Mouse (Mus musculus): ENCODE measurements around the gene Gbgt1. TPM values are rescaled to one million over a fixed set of nuclear protein-coding genes. Genes with fewer than 3 reads are reported as not detected.
"Not testable (repeated sequence)": the region's sequence is repeated elsewhere in the genome, so short reads cannot be mapped to it uniquely, and the experiment has no call there.

Gene Gbgt1
- polyA plus RNA-seq, 1 experiment from 2014 or later, result not detected

GRCm38 (mm10) chr2:28505795-28506194 lies 9.1 kb downstream of the Gbgt1 start, which contains the start of gene Gm10134:
Gene Gm10134 (plus strand): TSS chr2:28506095.
- ATAC-seq (replicated peaks; ENCODE audit: insufficient number of reproducible peaks, low FRiP score, low TSS enrichment, low read depth) (no peak), DNase-seq (ENCODE audit: low spot score) (no peak)
- no peaks in the 10 kb centered on the region for H3K36me3 ChIP-seq (replicated peaks; ENCODE audit: control insufficient read depth, insufficient read depth, low read depth, low read length)
- no peak within 1 kb of the TSS for H3K4me3 ChIP-seq (ENCODE audit: low read depth, low read length)
- H3K27ac ChIP-seq (replicated peaks; ENCODE audit: low read depth, low read length), result no peak within 1 kb of the TSS
- no peaks in the 10 kb centered on the region for H3K27me3 ChIP-seq (ENCODE audit: control insufficient read depth, insufficient read depth, low read length)
- WGBS, result 78% methylated on average over 3 of the region's 3 CpGs
- no peaks in the 10 kb centered on the region for H3K9me3 ChIP-seq (replicated peaks; ENCODE audit: control insufficient read depth, low read length)
- no peak within 1 kb of the TSS for H3K9ac ChIP-seq (replicated peaks; ENCODE audit: low read length)
- H3K4me1 ChIP-seq (ENCODE audit: control insufficient read depth, insufficient read depth, low read length), result no peaks in the 10 kb centered on the region
- no peak within 1 kb of the TSS for H3K4me2 ChIP-seq (ENCODE audit: low read depth, low read length)

DNA sequence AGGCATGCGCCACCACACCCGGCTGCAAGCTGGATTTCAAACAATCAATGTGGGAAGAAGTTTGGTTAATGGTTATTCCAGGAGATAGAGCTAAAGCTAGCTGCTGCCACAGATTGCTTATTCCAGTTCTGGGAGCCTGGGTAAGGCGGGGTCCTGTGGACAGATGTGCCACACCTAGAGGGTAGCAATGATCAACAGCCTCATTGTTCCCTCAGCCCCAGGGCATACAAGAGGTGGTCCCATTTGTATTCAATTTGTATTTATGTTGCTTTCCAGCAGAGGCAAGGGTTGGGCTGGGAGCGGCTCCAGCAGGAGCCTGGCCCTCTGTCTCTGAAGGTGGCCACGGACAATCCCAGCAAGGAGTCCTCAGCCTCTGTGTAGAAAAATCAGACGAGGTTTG lies 9.6 kb downstream of the Gbgt1 start:
- ATAC-seq (replicated peaks; ENCODE audit: insufficient number of reproducible peaks, low FRiP score, low TSS enrichment, low read depth), result no peak
- no peak overlapping the region for H3K4me3 ChIP-seq (ENCODE audit: low read depth, low read length)

GRCm38 (mm10) chr2:28511600-28511999 lies 14.9 kb downstream of the Gbgt1 start:
- ATAC-seq (replicated peaks; ENCODE audit: insufficient number of reproducible peaks, low FRiP score, low TSS enrichment, low read depth); DNase-seq (ENCODE audit: low spot score); H3K4me1 ChIP-seq (ENCODE audit: control insufficient read depth, insufficient read depth, low read length); H3K27me3 ChIP-seq (ENCODE audit: control insufficient read depth, insufficient read depth, low read length); H3K4me3 ChIP-seq (ENCODE audit: low read depth, low read length); H3K9me3 ChIP-seq (replicated peaks; ENCODE audit: control insufficient read depth, low read length); H3K4me2 ChIP-seq (ENCODE audit: low read depth, low read length); H3K9ac ChIP-seq (replicated peaks; ENCODE audit: low read length); H3K27ac ChIP-seq (replicated peaks; ENCODE audit: low read depth, low read length); H3K36me3 ChIP-seq (replicated peaks; ENCODE audit: control insufficient read depth, insufficient read depth, low read depth, low read length): not testable (repeated sequence)
- 52% methylated on average over 5 of the region's 5 CpGs for WGBS

More for the DNA sequence above, 9.6 kb downstream of the Gbgt1 start:
- Histone ChIP-seq H3K36me3 (replicated peaks; ENCODE audit: control insufficient read depth, insufficient read depth, low read depth, low read length) (no peaks in the 10 kb centered on the region), H3K27me3 (ENCODE audit: control insufficient read depth, insufficient read depth, low read length) (no peaks in the 10 kb centered on the region), H3K9ac (replicated peaks; ENCODE audit: low read length) (no peak overlapping the region), H3K27ac (replicated peaks; ENCODE audit: low read depth, low read length) (no peak overlapping the region), H3K4me2 (ENCODE audit: low read depth, low read length) (no peak overlapping the region), H3K9me3 (replicated peaks; ENCODE audit: control insufficient read depth, low read length) (no peaks in the 10 kb centered on the region), H3K4me1 (ENCODE audit: control insufficient read depth, insufficient read depth, low read length) (no peaks in the 10 kb centered on the region)
- DNase-seq (ENCODE audit: low spot score), result no peak
- 76% methylated on average over 6 of the region's 6 CpGs for WGBS

- WGBS, result 0% methylated on average over 38 of the region's 71 CpGs
- Histone ChIP-seq H3K9me3 (replicated peaks; ENCODE audit: control insufficient read depth, low read length) (no peaks in the 10 kb centered on the region), H3K27ac (replicated peaks; ENCODE audit: low read depth, low read length) (peak within 1 kb of the TSS; percentile 47), H3K4me1 (ENCODE audit: control insufficient read depth, insufficient read depth, low read length) (0 out of 2 replicates have a peak, but pooled peaks cover 2% of the 10 kb centered on the region), H3K36me3 (replicated peaks; ENCODE audit: control insufficient read depth, insufficient read depth, low read depth, low read length) (no peaks in the 10 kb centered on the region), H3K9ac (replicated peaks; ENCODE audit: low read length) (peak within 1 kb of the TSS; percentile 92), H3K4me2 (ENCODE audit: low read depth, low read length) (peak within 1 kb of the TSS; percentile 96), H3K4me3 (ENCODE audit: low read depth, low read length) (peak within 1 kb of the TSS; percentile 76), H3K27me3 (ENCODE audit: control insufficient read depth, insufficient read depth, low read length) (no peaks in the 10 kb centered on the region)
- peak; percentile 49 for ATAC-seq (replicated peaks; ENCODE audit: insufficient number of reproducible peaks, low FRiP score, low TSS enrichment, low read depth)
- DNase-seq (ENCODE audit: low spot score), result peak; percentile 79
Measured at GRCm38 (mm10) chr2:28512798-28513401, 16.2 kb downstream of the Gbgt1 start, which contains the start of gene Ralgds. Gene Ralgds (plus strand): TSS chr2:28513125.

DNA sequence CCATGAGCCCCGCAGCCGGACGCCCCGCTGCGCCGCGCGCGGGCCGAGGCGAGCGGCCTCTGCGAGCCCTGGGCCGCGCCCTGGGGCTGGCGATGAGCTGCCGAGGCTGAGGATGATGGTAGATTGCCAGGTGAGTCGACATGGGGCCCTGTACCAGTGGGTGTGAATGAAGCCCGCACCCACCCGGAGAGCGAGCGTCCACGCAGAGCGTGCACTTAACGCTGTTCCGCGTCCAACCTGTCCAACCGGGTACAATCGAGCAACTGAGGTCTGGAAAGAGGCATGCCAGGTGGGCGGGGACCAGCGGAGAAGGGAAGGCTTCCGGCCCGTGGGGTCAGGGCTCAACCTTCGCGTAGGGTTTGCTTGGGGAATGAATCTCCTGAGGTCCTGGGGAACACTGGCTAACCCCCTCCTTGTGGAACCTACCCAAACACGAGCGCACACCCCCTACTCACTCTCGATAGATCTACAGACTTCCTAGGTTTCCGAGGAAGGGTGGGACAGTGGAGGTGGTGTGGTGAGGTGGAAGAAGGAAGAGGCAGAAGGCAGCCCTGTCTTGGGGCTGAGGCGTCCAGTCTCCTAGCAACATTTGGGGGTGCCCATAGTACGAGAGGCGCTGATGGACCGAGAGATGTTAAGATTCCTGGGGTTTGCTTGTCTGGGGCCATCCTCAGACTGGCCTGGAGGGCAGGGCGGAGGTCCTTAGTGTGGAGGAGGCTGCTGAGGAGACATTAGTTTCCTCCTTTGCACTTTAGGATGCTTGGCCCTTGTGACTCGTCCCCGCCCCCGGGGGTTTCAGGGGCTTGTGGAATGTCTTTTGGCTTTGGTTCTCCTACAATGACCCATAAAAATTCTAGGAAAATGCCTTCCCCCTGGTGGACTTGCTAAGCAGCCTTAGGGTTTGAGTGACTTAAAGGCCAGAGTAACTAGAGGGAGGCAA lies 17.0 kb downstream of the Gbgt1 start:
- 0 out of 2 replicates have a peak, but pooled peaks cover 2% of the 10 kb centered on the region for H3K4me1 ChIP-seq (ENCODE audit: control insufficient read depth, insufficient read depth, low read length)
- no peaks in the 10 kb centered on the region for H3K9me3 ChIP-seq (replicated peaks; ENCODE audit: control insufficient read depth, low read length)
- peak overlapping the region; percentile 47 for H3K27ac ChIP-seq (replicated peaks; ENCODE audit: low read depth, low read length)
- peak overlapping the region; percentile 96 for H3K4me2 ChIP-seq (ENCODE audit: low read depth, low read length)
- peak overlapping the region; percentile 92 for H3K9ac ChIP-seq (replicated peaks; ENCODE audit: low read length)
- peak; percentile 48 for DNase-seq (ENCODE audit: low spot score)
- H3K4me3 ChIP-seq (ENCODE audit: low read depth, low read length), result peak overlapping the region; percentile 76
- 6% methylated on average over 47 of the region's 47 CpGs for WGBS
- ATAC-seq (replicated peaks; ENCODE audit: insufficient number of reproducible peaks, low FRiP score, low TSS enrichment, low read depth), result peak; percentile 27
- H3K36me3 ChIP-seq (replicated peaks; ENCODE audit: control insufficient read depth, insufficient read depth, low read depth, low read length), result no peaks in the 10 kb centered on the region
- H3K27me3 ChIP-seq (ENCODE audit: control insufficient read depth, insufficient read depth, low read length), result no peaks in the 10 kb centered on the region

DNA sequence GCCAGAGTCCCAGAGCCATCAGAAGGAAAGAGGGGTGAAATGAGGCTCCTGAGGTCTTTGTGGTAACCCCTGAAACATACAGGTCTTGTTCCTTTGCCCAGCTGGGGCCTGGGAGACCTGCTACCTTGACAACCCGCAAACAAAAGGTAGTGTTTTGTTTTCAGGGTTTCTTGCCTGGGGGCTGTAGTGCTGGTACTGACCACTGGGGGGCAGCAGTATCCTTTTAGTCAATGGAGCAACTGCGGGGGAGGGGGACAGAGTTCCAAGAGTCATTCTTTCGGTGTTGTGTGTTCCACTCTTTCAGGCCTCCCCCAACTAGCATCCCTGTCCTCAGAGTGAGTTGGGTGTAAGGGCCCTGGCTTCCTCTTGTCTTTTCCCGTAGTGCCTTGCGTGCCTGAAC lies 17.8 kb downstream of the Gbgt1 start:
- Histone ChIP-seq H3K9me3 (replicated peaks; ENCODE audit: control insufficient read depth, low read length) (no peaks in the 10 kb centered on the region), H3K27me3 (ENCODE audit: control insufficient read depth, insufficient read depth, low read length) (no peaks in the 10 kb centered on the region), H3K4me1 (ENCODE audit: control insufficient read depth, insufficient read depth, low read length) (0 out of 2 replicates have a peak, but pooled peaks cover 2% of the 10 kb centered on the region), H3K27ac (replicated peaks; ENCODE audit: low read depth, low read length) (no peak overlapping the region), H3K4me3 (ENCODE audit: low read depth, low read length) (peak overlapping the region; percentile 76; the same call in 1 of the 2 replicates), H3K9ac (replicated peaks; ENCODE audit: low read length) (no peak overlapping the region; the same call in 1 of the 2 replicates), H3K36me3 (replicated peaks; ENCODE audit: control insufficient read depth, insufficient read depth, low read depth, low read length) (no peaks in the 10 kb centered on the region), H3K4me2 (ENCODE audit: low read depth, low read length) (peak overlapping the region; percentile 96)
- WGBS, result 13% methylated on average over 5 of the region's 5 CpGs
- DNase-seq (ENCODE audit: low spot score), result peak; percentile 90
- no peak for ATAC-seq (replicated peaks; ENCODE audit: insufficient number of reproducible peaks, low FRiP score, low TSS enrichment, low read depth)

DNA sequence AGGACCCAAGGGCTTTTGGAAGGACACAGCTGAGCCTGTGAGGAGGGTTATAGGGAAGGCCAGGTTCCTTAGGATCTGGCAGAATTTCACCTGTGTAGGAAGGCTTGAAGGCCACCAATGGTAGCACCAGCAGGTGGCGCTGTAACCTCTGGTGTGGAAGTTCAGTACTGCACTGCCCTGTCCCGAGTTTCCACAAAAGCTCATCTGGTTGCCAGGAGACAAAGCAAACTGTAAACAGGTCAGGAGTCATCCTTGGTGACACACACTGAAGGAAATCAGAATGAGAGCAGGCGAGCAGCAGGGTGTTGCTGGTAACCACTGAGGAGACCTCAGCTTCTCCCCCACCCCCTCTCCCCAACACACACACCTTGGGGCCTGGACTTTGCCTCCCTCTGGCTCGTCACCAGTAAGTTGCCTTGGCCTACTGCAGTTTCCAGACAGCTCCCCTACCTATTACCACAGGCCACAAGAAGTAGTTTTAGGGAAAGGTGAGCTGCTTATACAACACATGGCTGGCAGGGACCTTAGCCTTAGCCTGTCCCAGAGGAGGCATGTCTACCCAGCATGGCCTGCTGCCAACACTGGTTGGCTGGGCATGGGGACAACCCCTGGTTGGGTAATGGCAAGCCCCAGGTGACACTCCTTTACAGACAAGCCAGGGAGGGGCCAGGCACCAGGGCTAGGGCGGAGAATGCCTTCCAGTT lies 20.7 kb downstream of the Gbgt1 start:
- H3K4me3 ChIP-seq (ENCODE audit: low read depth, low read length), result no peak overlapping the region
- no peak overlapping the region for H3K9ac ChIP-seq (replicated peaks; ENCODE audit: low read length)
- H3K4me2 ChIP-seq (ENCODE audit: low read depth, low read length), result no peak overlapping the region
- ATAC-seq (replicated peaks; ENCODE audit: insufficient number of reproducible peaks, low FRiP score, low TSS enrichment, low read depth), result no peak
- H3K27ac ChIP-seq (replicated peaks; ENCODE audit: low read depth, low read length), result no peak overlapping the region
- no peaks in the 10 kb centered on the region for H3K9me3 ChIP-seq (replicated peaks; ENCODE audit: control insufficient read depth, low read length)
- 32% methylated on average over 5 of the region's 5 CpGs for WGBS
- H3K27me3 ChIP-seq (ENCODE audit: control insufficient read depth, insufficient read depth, low read length), result no peaks in the 10 kb centered on the region
- DNase-seq (ENCODE audit: low spot score), result peak; percentile 81
- no peaks in the 10 kb centered on the region for H3K36me3 ChIP-seq (replicated peaks; ENCODE audit: control insufficient read depth, insufficient read depth, low read depth, low read length)
- 0 out of 2 replicates have a peak, but pooled peaks cover 2% of the 10 kb centered on the region for H3K4me1 ChIP-seq (ENCODE audit: control insufficient read depth, insufficient read depth, low read length)
